Mouse (Mus musculus) cerebellum, postnatal 25 days (tissue): ENCODE measurements around the gene Tmem206.

Source experiments
- DNase-seq, 2 experiments: peaks; one replicate each; pipeline ENCODE4 v3.0.0; 2021; ENCODE audit warnings: mixed read lengths in 2 of 2

Gene Tmem206

DNA sequence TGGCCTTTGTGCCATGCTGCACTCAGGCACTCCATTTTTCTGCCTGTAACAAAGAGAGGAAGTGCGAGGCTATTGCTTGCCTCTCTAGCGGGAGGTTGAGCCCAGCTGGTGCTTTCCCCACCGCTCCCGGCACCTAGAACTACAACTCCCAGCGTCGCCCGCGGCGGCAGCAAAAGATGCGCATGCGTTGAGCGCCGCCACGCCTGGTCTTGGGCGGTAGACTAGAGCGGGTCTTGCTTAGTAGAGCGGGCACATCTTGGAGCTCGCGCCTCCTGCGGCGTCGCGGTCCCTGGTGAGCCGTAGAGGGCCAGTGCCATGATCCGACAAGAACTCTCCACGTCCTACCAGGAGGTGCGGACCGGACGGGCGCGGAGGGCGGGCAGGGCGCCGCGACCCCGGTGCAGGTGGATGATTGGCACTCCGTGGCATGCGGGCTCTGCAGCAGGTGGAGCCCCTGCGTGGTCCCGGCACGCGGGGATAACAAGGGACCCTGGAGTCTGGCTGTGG, at the start of gene Tmem206:
Tmem206 (plus strand) TSS at position 187 of the 507 bp plus-strand sequence.
- DNase-seq: peak; percentile 96 to 97

DNA sequence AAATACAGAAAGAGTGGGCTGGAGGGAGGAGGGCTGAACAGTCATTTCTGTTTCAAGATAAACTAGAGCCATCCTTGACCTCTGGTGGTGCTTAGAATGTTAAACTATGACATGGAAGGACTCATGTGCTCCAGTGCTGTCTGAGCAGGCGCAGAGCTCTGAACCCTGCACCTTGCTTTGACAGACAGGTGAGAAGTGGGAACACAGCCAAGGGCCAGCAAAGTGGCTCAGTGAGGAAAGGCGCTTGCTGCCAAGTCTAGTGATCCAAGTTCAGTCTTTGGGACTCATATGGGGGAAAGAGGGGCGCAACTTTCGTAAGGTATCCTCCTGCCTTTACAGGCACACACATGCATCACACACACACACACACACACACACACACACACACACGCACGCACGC, 49.5 kb upstream of the Tmem206 start:
- no peak for DNase-seq

DNA sequence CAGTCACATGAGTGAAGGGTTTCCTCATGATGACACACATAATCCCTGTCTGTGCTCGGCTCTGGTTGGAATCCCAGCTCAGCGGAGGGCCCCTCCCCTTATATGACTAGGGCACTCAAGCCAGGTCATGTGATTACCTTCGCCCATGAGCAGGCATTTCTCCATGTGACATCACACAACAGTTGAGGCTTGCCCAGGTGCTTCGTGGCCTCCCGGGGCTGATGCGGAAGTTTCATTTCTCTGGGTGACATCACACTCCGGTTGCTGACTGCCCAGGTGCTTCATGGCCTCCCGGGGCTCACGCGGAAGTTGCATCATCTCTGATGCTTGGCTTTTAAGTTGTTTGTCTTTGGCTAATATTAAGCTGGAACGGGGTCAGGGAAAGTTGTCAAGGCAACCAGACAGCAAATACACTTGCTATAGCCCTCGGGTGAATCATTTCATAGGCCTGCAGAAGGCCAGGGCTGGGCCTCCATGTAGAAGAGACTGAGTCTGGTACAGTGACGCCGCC, 48.1 kb upstream of the Tmem206 start:
- no peak for DNase-seq

DNA sequence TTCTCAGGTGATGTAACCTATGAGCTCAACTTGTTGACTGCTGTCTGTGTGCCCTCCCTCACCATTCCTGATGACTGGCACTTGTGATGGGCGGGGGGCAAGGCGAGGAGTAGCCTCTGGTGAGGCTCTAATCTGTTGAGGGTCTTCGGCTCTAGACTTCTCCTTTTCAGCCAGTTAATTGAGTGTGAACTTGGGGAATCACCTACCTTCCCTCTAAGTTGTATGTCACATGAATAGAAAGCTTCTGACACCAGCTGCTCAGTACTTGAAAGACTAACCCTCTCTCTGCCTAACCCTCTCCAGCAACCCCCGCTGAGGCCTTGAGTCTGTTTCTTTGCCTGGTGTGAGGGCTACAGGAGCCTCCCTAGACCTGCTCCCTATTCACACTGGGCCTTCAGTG, 47.4 kb upstream of the Tmem206 start:
- no peak for DNase-seq

DNA sequence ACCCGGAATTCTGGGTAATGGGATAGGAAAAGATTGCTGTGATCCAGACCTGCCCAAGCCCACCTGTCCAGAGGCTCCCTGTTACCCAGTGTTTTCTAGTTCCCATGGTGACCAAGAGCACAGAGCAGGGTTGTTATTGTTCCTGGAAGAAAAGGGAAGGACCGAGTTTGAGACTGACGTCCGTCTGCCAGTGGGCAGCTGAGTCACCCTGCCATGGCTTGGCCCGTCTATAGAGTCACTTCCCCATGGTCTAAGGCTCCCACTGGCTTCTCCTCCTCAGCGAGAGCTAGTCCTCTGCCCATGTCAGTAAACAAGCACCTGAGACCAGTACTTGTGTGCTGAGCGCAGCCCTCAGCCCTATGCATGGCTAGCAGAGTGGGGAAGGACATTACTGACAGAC, 44.5 kb upstream of the Tmem206 start:
- DNase-seq: no peak

DNA sequence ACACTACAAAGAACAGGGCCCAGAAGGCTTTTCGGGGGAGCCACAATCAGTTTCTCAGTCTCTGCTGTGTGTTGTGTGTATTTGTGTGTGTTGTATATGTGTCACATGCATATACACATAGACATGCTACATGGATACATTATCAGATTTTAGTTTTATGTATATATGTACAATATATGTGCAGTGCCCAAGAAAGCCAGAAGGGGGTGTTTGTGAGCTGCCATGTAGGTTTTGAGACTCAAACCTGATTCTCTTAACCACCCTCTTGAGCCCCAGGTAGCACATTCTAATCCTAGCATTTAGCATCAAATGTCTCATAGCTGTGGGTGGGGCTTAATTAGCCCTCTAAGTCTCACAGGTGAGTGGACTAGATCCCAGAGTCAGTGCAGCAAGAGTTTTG, 43.4 kb upstream of the Tmem206 start:
- no peak for DNase-seq

DNA sequence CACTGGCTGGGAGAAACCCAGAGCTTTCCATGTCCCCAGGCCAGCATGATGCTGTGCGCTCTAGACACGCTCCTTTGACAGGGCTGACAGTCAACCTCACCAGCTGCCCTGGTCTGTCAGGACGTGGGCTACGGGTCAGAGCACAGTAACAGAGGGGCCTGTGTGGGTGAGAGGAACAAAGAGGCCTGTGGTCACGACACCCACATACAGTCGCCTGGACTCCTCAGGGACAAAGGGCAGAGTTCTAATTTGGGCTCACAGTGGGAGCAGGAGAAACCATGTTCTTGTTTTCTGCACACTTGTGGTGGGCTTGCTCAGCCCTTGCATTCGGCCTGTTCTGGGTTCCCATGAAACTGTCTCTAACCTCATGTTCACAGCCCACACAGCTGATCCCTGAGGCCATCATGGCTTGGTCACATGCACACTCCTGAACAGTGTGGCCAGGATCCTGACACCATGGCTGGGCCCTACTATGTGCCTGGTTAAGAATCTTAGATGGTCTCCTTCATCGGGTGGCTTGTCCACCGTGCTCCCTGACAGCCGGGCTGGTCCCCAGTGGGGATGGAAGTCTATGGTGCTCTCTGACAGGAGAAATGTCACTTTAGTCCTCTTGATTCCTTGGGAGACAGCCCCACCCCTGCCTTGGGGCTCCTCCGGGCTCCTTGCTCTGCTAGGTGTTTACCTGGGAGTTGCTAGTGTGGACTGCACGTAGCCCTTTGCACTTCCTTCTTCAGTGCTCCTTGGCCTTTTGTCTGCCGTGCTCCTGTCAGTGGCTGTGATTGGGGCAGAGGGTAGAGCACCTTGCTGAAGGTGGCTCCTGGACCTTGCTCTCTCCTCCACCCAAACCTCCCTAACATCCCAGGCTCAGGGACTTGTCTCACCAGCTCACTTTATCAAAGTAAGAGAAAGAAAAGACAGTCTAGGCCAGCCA, 42.3 kb upstream of the Tmem206 start:
- no peak for DNase-seq

DNA sequence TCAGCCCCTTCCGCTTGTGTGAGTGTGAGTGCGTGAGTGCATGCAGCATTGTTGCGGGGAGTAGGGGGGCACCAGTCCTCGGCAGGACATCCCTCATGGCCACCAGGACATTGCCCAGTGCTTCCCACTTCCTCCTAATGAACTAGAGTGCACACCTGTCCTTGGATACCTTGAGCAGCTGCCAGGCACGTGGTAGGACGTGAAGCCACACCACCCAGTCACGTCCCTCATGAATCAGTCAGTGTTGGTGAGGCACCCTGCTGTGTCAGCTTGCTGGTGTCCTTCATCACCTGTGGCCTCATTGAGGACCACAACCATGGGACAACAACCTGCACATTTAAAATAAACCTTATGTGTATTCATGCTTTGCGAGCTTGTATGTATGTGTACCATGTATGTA, 41.2 kb upstream of the Tmem206 start:
- DNase-seq: no peak

DNA sequence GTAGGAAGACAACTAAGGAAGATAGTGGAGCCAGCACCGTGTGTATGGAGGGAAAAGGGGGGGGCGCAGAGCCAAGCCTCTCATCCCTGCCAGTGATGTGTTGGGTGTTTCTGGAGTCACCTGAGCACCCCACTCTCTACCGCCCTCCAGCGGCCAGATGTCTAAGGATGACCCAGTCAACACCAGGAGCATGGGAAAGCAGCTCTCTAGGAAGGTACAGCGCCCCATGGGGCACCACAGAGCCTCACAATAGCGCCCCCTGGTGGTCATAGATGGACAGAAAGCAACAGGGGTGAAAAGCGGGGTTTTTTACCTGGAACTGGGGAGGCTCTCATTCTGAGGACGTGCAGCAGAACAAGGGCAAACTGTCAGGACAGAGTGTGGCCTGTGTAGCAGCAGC, 37.0 kb upstream of the Tmem206 start:
- DNase-seq: peak in 1 of 2 experiments; percentile 61

DNA sequence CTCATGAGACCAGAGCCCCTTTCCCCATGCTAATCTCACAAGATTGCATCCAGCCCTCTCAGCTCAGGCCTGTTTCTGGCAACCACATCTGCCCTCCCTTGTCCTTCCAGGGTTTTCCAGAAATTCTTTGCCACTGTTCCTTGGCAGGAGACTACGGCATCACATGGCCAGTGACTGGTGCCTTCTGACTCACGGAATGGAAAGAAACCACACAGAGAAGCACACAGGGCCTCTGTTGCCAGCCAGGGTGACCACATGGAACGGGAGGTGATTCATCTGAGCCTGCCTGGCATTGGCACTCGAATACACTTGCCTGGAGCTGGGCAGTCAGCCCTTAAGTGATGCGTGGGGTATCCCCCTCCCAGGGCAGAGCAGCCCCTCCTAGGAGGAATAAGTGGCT, 33.4 kb upstream of the Tmem206 start:
- DNase-seq: peak; percentile 72 to 81

DNA sequence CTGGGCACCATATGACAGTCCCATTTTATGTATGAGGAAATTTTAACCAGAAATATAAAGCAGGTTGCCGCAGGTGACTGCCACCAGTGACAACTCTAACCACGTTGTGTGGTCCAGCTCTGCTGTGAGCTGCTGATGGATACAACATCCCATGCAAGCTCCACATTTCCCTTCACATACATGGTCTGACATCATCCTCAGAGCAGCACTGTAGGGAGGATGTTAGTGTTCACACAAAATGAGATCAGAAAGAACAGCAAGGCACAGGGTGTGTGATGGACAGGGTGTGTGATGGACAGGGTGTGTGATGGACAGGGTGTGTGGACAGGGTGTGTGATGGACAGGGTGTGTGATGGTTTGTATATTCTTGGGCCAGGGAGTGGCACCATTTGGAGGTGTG, 32.7 kb upstream of the Tmem206 start:
- no peak for DNase-seq

DNA sequence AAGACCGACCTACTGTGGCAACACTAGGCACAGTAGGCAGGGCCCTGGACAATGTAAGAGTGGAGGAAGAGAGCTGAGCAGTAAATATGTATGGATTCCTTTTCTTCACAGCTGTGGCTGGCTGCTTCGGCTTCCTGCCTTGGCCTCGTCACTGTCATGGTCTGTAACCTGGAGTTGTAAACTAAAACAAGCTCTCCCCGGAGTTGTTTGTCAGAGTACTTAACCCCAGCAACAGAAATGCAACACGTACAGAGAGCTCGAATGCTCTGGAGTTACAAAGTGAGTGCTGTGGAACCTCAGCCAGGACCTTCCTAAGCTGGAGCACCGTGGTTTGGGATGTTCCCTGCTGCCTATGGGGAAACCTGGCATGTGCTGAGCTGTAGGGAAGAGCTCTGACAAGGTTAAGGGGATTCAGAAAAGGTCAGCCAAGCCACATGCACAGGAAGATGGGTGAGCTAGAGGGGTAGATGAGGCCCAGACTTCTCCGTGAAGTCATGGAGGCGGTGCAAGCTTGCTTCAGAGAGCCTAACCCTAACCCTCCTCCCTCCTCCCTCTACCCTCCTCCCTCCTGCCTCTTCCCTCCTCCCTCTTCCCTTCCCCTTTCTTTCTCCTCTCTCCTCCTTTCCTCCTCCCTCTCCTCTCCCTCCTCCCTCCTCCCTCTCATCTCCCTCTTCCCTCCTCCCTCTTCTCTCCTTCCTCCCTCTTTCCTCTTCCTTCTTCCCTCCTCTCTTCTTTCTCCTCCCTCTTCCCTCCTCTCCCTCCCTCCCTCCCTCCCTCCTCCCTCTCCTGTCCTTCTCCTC, 31.5 kb upstream of the Tmem206 start:
- no peak for DNase-seq

DNA sequence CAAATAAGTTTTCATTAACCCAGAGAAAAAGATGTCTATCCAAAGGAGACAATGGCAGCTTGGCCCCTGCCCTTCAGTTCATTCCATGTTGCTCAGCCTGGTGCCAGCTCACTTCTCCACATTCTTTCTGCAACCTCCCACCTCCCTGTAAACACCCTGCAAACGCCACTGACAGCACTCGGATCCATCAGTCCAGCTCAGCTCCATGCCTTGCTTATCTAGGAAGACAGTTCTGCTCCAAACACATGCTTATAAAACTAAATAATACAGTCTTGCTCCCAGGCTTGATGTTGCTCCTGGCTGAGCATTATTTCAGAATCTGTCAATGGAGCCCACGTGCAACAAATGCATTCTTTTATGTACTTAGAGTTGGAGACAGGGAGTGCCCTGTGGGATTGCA, 29.9 kb upstream of the Tmem206 start:
- DNase-seq: no peak

DNA sequence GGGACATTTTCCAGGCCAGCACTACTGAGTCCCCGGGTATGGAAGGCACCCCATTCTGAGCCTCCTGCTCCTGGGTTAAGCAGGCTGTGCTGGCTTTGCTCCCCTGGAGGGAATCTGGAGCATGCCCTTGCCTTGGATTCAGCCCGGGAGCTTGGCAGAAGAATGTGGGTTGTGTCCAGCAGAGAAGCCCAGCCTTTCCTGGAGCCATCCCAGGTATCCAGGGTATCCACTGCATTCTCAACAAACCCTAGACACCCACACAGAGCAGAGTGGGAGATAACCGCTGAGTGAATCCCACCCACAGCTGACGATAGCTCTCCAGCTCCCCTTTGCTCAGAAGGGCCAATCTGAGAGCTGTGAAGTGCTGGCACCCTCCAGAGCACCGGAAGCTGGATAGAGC, 29.3 kb upstream of the Tmem206 start:
- peak; percentile 48 to 62 for DNase-seq

DNA sequence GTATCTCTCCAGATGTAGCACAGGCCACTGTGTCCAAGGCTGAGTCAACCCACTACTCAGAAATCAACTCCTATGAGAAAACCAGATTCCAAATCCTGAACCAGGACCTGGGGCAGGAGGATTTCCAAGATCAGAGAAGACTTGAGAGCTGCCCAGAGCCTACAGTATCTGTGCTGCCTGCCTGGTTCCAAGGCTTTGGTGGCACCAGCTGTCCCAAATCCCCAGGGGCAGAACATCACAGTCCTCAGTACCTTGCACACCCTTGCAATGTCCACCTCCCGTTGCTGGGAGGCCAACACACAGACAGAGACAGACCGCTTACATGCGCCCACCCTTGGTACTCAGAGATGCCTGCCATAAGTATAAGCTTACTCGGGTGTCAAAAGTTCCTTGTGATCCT, 27.4 kb upstream of the Tmem206 start:
- no peak for DNase-seq

DNA sequence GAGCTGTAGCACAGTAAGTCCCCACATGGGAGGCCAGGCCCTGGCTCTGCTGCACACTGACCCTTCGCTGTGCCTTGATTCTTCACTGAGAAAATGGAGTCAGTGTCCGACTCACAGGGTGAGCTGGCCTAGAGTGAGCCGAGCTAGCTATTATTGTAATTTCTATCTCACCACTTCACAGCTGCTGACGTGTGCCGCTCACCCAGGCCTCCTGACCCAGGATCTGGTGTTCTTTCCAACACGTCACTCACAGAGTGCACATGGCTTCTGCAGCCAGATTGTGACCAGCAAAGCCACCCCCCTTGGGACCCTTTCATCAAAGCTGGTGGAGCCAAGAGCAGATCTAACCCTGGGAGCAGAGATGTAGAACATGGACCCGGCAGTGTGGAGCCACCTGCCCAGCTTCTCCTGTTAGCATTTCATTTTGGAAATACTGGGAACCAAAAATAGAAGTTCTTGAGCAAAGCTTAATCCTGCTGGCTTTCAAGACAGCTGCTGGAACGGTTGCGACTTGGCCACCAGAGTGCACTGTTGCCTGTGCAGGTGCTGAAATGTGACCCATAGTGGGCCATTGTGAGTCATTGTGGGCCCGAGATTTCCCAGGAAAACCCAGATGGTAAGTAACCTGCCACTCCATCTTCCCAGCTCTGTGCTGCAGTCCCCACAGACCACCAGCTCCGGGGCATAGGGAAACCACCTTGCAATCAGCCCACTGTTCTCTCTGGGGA, 26.3 kb upstream of the Tmem206 start:
- peak; percentile 30 to 62 for DNase-seq

DNA sequence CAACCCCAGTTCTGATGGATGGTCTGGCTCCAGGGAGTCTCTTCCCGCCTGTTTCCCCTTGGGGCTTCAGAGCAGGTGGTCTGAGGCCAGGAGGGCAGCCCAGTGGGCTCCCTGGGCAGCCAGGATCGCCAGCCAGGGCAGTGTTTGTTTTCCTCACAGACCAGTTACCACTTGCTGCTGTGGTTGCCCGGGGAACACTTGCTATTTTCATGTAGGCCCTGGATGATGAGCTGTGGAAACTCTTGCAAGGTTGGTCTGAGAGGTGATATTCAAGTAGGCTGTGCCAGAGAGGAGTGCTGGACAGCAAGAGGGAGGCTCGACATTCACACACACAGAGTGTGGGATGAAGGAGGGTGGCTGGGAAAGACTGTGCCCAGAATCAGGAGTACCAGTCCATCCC, 23.8 kb upstream of the Tmem206 start:
- no peak for DNase-seq

DNA sequence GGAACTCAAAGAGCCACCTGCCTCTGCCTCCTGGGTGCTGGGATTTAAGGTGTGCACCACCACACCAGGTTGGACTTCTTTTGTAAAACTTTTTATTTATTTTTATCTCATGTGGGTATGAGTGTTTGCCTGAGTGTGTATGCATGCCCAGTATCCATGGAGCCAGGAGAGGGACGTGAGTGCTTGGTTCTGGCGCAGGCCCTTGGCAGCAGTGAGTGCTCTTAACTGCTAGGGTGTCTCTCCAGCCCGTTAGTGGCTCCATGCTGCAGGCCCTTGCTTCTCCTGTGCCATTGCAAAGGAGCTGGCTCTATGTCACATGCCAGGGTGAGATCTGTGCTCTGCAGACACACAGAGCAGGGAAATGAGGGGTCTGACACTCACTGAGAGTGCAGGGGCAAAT, 22.0 kb upstream of the Tmem206 start:
- DNase-seq: no peak

DNA sequence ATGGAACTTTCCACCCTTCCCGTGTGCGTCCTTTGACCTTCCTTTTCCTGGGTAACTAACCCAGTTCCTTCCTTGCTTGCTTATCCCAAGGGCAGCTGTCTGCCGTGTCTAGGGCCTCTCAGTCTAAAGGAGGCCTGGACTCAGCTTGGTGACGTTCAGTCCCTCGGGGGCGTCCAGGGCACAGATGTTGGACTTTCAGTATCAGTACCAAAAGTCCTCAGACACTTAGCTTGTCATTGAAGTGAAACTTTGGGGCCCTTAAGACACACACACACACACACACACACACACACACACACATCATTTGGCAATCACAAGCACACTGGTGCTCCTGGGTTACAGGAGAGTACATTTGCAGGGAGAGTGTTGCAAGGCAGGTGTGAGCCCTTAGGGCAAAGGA, 21.5 kb upstream of the Tmem206 start:
- no peak for DNase-seq

DNA sequence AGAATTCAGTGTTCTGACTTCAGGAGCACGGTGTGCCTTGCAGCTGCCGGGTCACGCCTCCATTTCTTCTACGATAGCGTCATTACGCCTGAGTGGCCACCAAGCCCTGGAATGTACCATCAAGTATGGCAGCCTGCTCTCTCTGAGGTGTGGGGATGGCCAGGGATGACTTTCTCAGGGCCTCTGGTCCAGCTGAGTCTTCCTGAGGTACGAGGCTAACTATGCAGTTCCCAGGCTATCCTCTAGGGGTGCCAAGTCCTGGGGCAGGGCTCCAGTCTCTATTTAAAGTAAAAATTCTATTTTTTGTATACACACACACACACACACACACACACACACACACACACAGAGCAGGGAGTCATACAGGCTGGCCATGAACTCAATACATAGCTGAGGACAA, 20.1 kb upstream of the Tmem206 start:
- peak in 1 of 2 experiments; percentile 52 for DNase-seq

DNA sequence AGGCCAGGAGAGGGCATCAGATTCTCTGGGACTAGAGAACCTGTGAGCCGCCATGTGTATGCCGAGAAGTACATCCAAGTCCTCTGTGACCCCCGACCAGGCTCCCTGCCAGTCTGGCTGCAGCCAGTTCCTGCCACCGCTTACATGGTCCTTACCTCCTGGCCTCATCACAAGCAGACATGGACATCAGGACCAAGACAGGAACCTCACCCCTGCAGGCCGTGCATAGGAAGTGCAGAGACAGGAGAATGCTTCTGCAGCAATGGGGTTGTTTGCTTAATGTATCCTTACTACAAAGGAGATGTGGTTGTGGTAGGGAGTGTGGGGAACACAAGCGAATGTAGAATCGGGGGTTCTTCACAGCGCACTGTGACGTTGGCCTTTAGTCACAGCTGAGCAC, 19.4 kb upstream of the Tmem206 start:
- no peak for DNase-seq

DNA sequence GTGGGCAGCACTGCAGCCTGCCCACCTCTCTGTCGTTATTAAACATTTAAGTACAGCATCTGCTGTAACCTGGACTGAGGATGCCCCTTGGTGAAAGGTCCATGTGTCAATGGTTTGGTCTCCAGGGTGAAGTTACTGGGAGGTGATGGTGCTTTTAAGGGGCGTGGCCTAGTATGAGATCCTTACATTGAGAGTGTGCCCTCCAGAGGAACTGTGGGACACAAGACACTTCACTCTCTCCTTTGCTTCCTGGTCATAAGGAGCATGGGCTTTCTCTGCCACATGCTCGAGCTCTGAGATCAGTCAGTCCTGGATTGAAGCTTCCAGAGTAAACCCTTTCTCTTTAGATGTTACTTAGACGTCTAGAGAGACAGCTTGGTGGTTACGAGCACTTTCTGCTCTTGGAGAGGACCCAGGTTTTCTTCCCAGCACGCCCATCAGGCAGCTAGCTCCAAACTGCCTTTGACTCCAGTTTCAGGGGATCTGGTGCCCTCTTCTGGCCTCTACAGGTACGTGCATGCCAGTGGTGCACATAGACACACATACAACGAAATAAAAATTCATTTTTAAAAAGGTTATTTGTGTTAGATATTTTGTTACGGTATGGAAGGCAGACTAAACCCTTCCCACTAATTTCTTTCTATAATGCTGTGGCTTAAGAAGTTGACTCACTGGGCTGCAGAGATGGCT, 17.8 kb upstream of the Tmem206 start:
- no peak for DNase-seq
